Mouse (Mus musculus): ENCODE data around the gene Dnah5.
"Not testable (repeated sequence)": the region's sequence is repeated elsewhere in the genome, so short reads cannot be mapped to it uniquely, and the experiment has no call there.

Gene Dnah5

GRCm38 (mm10) chr15:28341151-28341550 is 137.6 kb downstream of the Dnah5 start:
- Histone ChIP-seq H3K36me3 (ENCODE audit: control insufficient read depth, insufficient read depth, low read length, poor library complexity, severe bottlenecking) (no peaks in the 10 kb centered on the region), H3K27me3 (ENCODE audit: control insufficient read depth, insufficient read depth, low read length, poor library complexity, severe bottlenecking) (no peaks in the 10 kb centered on the region)
- no peak for DNase-seq (ENCODE audit: low read depth, low spot score)

GRCm38 (mm10) chr15:28367561-28367960 is 164.0 kb downstream of the Dnah5 start:
- H3K27me3 ChIP-seq (ENCODE audit: control insufficient read depth, insufficient read depth, low read length, poor library complexity, severe bottlenecking) = no peaks in the 10 kb centered on the region
- no peaks in the 10 kb centered on the region for H3K36me3 ChIP-seq (ENCODE audit: control insufficient read depth, insufficient read depth, low read length, poor library complexity, severe bottlenecking)
- no peak for DNase-seq (ENCODE audit: low read depth, low spot score)

- no peak for DNase-seq (ENCODE audit: low read depth, low spot score)
- Histone ChIP-seq H3K36me3 (ENCODE audit: control insufficient read depth, insufficient read depth, low read length, poor library complexity, severe bottlenecking) (no peaks in the 10 kb centered on the region), H3K27me3 (ENCODE audit: control insufficient read depth, insufficient read depth, low read length, poor library complexity, severe bottlenecking) (no peaks in the 10 kb centered on the region)
These were observed 166.9 kb downstream of the Dnah5 start for GRCm38 (mm10) chr15:28370431-28370830.

GRCm38 (mm10) chr15:28371506-28371905 is 168.0 kb downstream of the Dnah5 start:
- Histone ChIP-seq H3K27me3 (ENCODE audit: control insufficient read depth, insufficient read depth, low read length, poor library complexity, severe bottlenecking) (no peaks in the 10 kb centered on the region), H3K36me3 (ENCODE audit: control insufficient read depth, insufficient read depth, low read length, poor library complexity, severe bottlenecking) (no peaks in the 10 kb centered on the region)
- DNase-seq (ENCODE audit: low read depth, low spot score) = no peak

- no peaks in the 10 kb centered on the region for H3K27me3 ChIP-seq (ENCODE audit: control insufficient read depth, insufficient read depth, low read length, poor library complexity, severe bottlenecking)
- H3K36me3 ChIP-seq (ENCODE audit: control insufficient read depth, insufficient read depth, low read length, poor library complexity, severe bottlenecking) = no peaks in the 10 kb centered on the region
- DNase-seq (ENCODE audit: low read depth, low spot score) = no peak
These were observed 170.8 kb downstream of the Dnah5 start for GRCm38 (mm10) chr15:28374394-28374793.

GRCm38 (mm10) chr15:28380909-28381308 is 177.4 kb downstream of the Dnah5 start:
- no peaks in the 10 kb centered on the region for H3K36me3 ChIP-seq (ENCODE audit: control insufficient read depth, insufficient read depth, low read length, poor library complexity, severe bottlenecking)
- no peaks in the 10 kb centered on the region for H3K27me3 ChIP-seq (ENCODE audit: control insufficient read depth, insufficient read depth, low read length, poor library complexity, severe bottlenecking)
- DNase-seq (ENCODE audit: low read depth, low spot score) = no peak

GRCm38 (mm10) chr15:28393723-28394122 is 190.2 kb downstream of the Dnah5 start:
- DNase-seq (ENCODE audit: low read depth, low spot score); H3K36me3 ChIP-seq (ENCODE audit: control insufficient read depth, insufficient read depth, low read length, poor library complexity, severe bottlenecking); H3K27me3 ChIP-seq (ENCODE audit: control insufficient read depth, insufficient read depth, low read length, poor library complexity, severe bottlenecking): not testable (repeated sequence)

- no peaks in the 10 kb centered on the region for H3K36me3 ChIP-seq (ENCODE audit: control insufficient read depth, insufficient read depth, low read length, poor library complexity, severe bottlenecking)
- DNase-seq (ENCODE audit: low read depth, low spot score) = no peak
- H3K27me3 ChIP-seq (ENCODE audit: control insufficient read depth, insufficient read depth, low read length, poor library complexity, severe bottlenecking) = no peaks in the 10 kb centered on the region
These were observed 191.9 kb downstream of the Dnah5 start for GRCm38 (mm10) chr15:28395481-28395880.

GRCm38 (mm10) chr15:28398472-28398871 is 194.9 kb downstream of the Dnah5 start:
- no peak for DNase-seq (ENCODE audit: low read depth, low spot score)
- Histone ChIP-seq H3K36me3 (ENCODE audit: control insufficient read depth, insufficient read depth, low read length, poor library complexity, severe bottlenecking) (no peaks in the 10 kb centered on the region), H3K27me3 (ENCODE audit: control insufficient read depth, insufficient read depth, low read length, poor library complexity, severe bottlenecking) (no peaks in the 10 kb centered on the region)

GRCm38 (mm10) chr15:28399258-28399657 is 195.7 kb downstream of the Dnah5 start:
- no peaks in the 10 kb centered on the region for H3K36me3 ChIP-seq (ENCODE audit: control insufficient read depth, insufficient read depth, low read length, poor library complexity, severe bottlenecking)
- H3K27me3 ChIP-seq (ENCODE audit: control insufficient read depth, insufficient read depth, low read length, poor library complexity, severe bottlenecking) = no peaks in the 10 kb centered on the region
- DNase-seq (ENCODE audit: low read depth, low spot score) = no peak

- Histone ChIP-seq H3K36me3 (ENCODE audit: control insufficient read depth, insufficient read depth, low read length, poor library complexity, severe bottlenecking) (no peaks in the 10 kb centered on the region), H3K27me3 (ENCODE audit: control insufficient read depth, insufficient read depth, low read length, poor library complexity, severe bottlenecking) (no peaks in the 10 kb centered on the region)
- no peak for DNase-seq (ENCODE audit: low read depth, low spot score)
These were observed 201.1 kb downstream of the Dnah5 start for GRCm38 (mm10) chr15:28404630-28405029.

GRCm38 (mm10) chr15:28405136-28405535 is 201.6 kb downstream of the Dnah5 start:
- Histone ChIP-seq H3K36me3 (ENCODE audit: control insufficient read depth, insufficient read depth, low read length, poor library complexity, severe bottlenecking) (no peaks in the 10 kb centered on the region), H3K27me3 (ENCODE audit: control insufficient read depth, insufficient read depth, low read length, poor library complexity, severe bottlenecking) (no peaks in the 10 kb centered on the region)
- no peak for DNase-seq (ENCODE audit: low read depth, low spot score)

GRCm38 (mm10) chr15:28439702-28440101 is 236.2 kb downstream of the Dnah5 start:
- no peaks in the 10 kb centered on the region for H3K36me3 ChIP-seq (ENCODE audit: control insufficient read depth, insufficient read depth, low read length, poor library complexity, severe bottlenecking)
- DNase-seq (ENCODE audit: low read depth, low spot score) = no peak
- no peaks in the 10 kb centered on the region for H3K27me3 ChIP-seq (ENCODE audit: control insufficient read depth, insufficient read depth, low read length, poor library complexity, severe bottlenecking)

GRCm38 (mm10) chr15:28444494-28444893 is 240.9 kb downstream of the Dnah5 start:
- DNase-seq (ENCODE audit: low read depth, low spot score) = no peak
- no peaks in the 10 kb centered on the region for H3K27me3 ChIP-seq (ENCODE audit: control insufficient read depth, insufficient read depth, low read length, poor library complexity, severe bottlenecking)
- H3K36me3 ChIP-seq (ENCODE audit: control insufficient read depth, insufficient read depth, low read length, poor library complexity, severe bottlenecking) = no peaks in the 10 kb centered on the region

- DNase-seq (ENCODE audit: low read depth, low spot score); H3K36me3 ChIP-seq (ENCODE audit: control insufficient read depth, insufficient read depth, low read length, poor library complexity, severe bottlenecking); H3K27me3 ChIP-seq (ENCODE audit: control insufficient read depth, insufficient read depth, low read length, poor library complexity, severe bottlenecking): not testable (repeated sequence)
These were observed 257.7 kb downstream of the Dnah5 start for GRCm38 (mm10) chr15:28461091-28461778.

Data from splenic B cell, adult 2 months (primary cell).